Mouse (Mus musculus) megakaryocyte-erythroid progenitor cell, adult 5-6 weeks (primary cell): ENCODE results near the gene Sh3pxd2a. TPM values are rescaled to one million over a fixed set of nuclear protein-coding genes. Genes with fewer than 3 reads are reported as not detected.

Experiments
- ATAC-seq: replicated peaks from 2 replicates; pipeline ENCODE4 v1.8.0; 2016; ENCODE audit warnings: mild to moderate bottlenecking, inconsistent platforms; ENCODE audit not compliant: severe bottlenecking, poor library complexity, low FRiP score, low TSS enrichment
- total RNA-seq, 2 experiments: library from RNA; stranded (forward) in 1 of 2; stranded (reverse) in 1 of 2; fragments of 200-1000, 215-1000 nt in 1 of 2; fragments of >200 nt in 1 of 2; fragmentation: Nextera tagmentation in 1 of 2; gene quantifications; 2 replicates each; pipeline ENCODE4 v1.2.3; 2014 to 2017

The Sh3pxd2a gene
- total RNA-seq, 2 experiments from 2014 or later, result 0.55 to 1.0 TPM

- no peak for ATAC-seq
Measured at GRCm38 (mm10) chr19:47306128-47306916, 157.9 kb downstream of the Sh3pxd2a start.

GRCm38 (mm10) chr19:47305401-47305800 lies 158.8 kb downstream of the Sh3pxd2a start:
- ATAC-seq, result peak; percentile 23; the same call in 1 of the 2 replicates

- ATAC-seq, result no peak
Measured at GRCm38 (mm10) chr19:47304170-47304745, 159.9 kb downstream of the Sh3pxd2a start.

GRCm38 (mm10) chr19:47303128-47303527 lies 161.1 kb downstream of the Sh3pxd2a start:
- no peak for ATAC-seq

GRCm38 (mm10) chr19:47302191-47302852 lies 161.9 kb downstream of the Sh3pxd2a start:
- no peak for ATAC-seq

- ATAC-seq, result no peak
Measured at GRCm38 (mm10) chr19:47301303-47302190, 162.7 kb downstream of the Sh3pxd2a start.

- no peak for ATAC-seq
Measured at GRCm38 (mm10) chr19:47298100-47298499, 166.1 kb downstream of the Sh3pxd2a start.

- ATAC-seq, result no peak
Measured at GRCm38 (mm10) chr19:47292451-47292951, 171.7 kb downstream of the Sh3pxd2a start.

- no peak for ATAC-seq
Measured at GRCm38 (mm10) chr19:47291307-47292080, 172.7 kb downstream of the Sh3pxd2a start.

GRCm38 (mm10) chr19:47286886-47287450 lies 177.2 kb downstream of the Sh3pxd2a start:
- ATAC-seq, result no peak

GRCm38 (mm10) chr19:47285581-47285980 lies 178.6 kb downstream of the Sh3pxd2a start:
- ATAC-seq, result no peak

- no peak for ATAC-seq
Measured at GRCm38 (mm10) chr19:47282688-47283215, 181.4 kb downstream of the Sh3pxd2a start.

- ATAC-seq, result no peak
Measured at GRCm38 (mm10) chr19:47282050-47282454, 182.1 kb downstream of the Sh3pxd2a start.

- no peak for ATAC-seq
Measured at GRCm38 (mm10) chr19:47280894-47281293, 183.3 kb downstream of the Sh3pxd2a start.

- ATAC-seq, result no peak
Measured at GRCm38 (mm10) chr19:47279788-47280532, 184.2 kb downstream of the Sh3pxd2a start.

- ATAC-seq, result no peak
Measured at GRCm38 (mm10) chr19:47279372-47279771, 184.8 kb downstream of the Sh3pxd2a start.

- no peak for ATAC-seq
Measured at GRCm38 (mm10) chr19:47276730-47277129, 187.5 kb downstream of the Sh3pxd2a start.
